Mouse (Mus musculus) limb, embryonic 10.5 days (tissue): ENCODE results near the gene Kalrn. TPM values are rescaled to one million over a fixed set of nuclear protein-coding genes. Genes with fewer than 3 reads are reported as not detected.

Experiments
- DNase-seq: peaks from one replicate; pipeline ENCODE4 v3.0.0-alpha.2; 2017; ENCODE audit warnings: low spot score
- H3K27ac ChIP-seq: fragments of 300-500 bp; sonication (generic); 2 replicates; pipeline ENCODE4 v1.5.1; 2016; ENCODE audit warnings: mild to moderate bottlenecking
- H3K27me3 ChIP-seq: fragments of 300-500 bp; sonication (generic); 2 replicates; pipeline ENCODE4 v1.6.1; 2016; ENCODE audit warnings: low read depth, mild to moderate bottlenecking; ENCODE audit not compliant: poor library complexity, severe bottlenecking
- H3K36me3 ChIP-seq: fragments of 300-500 bp; sonication (generic); 2 replicates; pipeline ENCODE4 v1.6.1; 2016; ENCODE audit warnings: mild to moderate bottlenecking, moderate library complexity
- H3K4me1 ChIP-seq: fragments of 300-500 bp; sonication (generic); 2 replicates; pipeline ENCODE4 v1.6.1; 2016
- H3K4me3 ChIP-seq: fragments of 300-500 bp; sonication (generic); 2 replicates; pipeline ENCODE4 v1.5.1; 2016; ENCODE audit warnings: mild to moderate bottlenecking, moderate library complexity
- H3K9me3 ChIP-seq: fragments of 300-500 bp; sonication (generic); replicated peaks from 2 replicates; pipeline ENCODE4 v1.6.1; 2016; ENCODE audit warnings: mild to moderate bottlenecking
- WGBS: fragments of 180-500 bp; shearing (Covaris S2); methylation state at CpG from one replicate; pipeline ENCODE4 v1.1.7; 2016; 5-methylcytosine and 5-hydroxymethylcytosine counted together
- polyA plus RNA-seq: library from polyadenylated mRNA; unstranded; fragments of >200 nt; fragmentation: Nextera tagmentation; extraction: Ambion mirVana; gene quantifications from 2 replicates; pipeline ENCODE4 v1.2.1, GENCODE M21; 2016

Kalrn gene
- polyA plus RNA-seq, 1 experiment from 2014 or later: 8.3 TPM

GRCm38 (mm10) chr16:34546805-34547509, 26.4 kb downstream of the Kalrn start:
- 64% methylated on average over 6 of the region's 6 CpGs for WGBS
- Histone ChIP-seq H3K27ac (no peak overlapping the region), H3K4me3 (no peak overlapping the region), H3K4me1 (peaks cover 13% of the 10 kb centered on the region), H3K27me3 (no peaks in the 10 kb centered on the region), H3K9me3 (no peaks in the 10 kb centered on the region), H3K36me3 (peaks cover 12% of the 10 kb centered on the region)
- no peak for DNase-seq

- DNase-seq: no peak
- H3K4me1 ChIP-seq: peaks cover 13% of the 10 kb centered on the region
- 88% methylated on average over 4 of the region's 4 CpGs for WGBS
- H3K9me3 ChIP-seq: no peaks in the 10 kb centered on the region
- no peak overlapping the region for H3K27ac ChIP-seq
- H3K36me3 ChIP-seq: peaks cover 12% of the 10 kb centered on the region
- H3K27me3 ChIP-seq: no peaks in the 10 kb centered on the region
- no peak overlapping the region for H3K4me3 ChIP-seq
These were observed 29.6 kb downstream of the Kalrn start for GRCm38 (mm10) chr16:34543754-34544153.

GRCm38 (mm10) chr16:34542341-34542740, 31.0 kb downstream of the Kalrn start:
- 94% methylated on average over 2 of the region's 2 CpGs for WGBS
- Histone ChIP-seq H3K4me1 (peaks cover 15% of the 10 kb centered on the region), H3K9me3 (no peaks in the 10 kb centered on the region), H3K27ac (no peak overlapping the region), H3K36me3 (peaks cover 12% of the 10 kb centered on the region), H3K27me3 (no peaks in the 10 kb centered on the region), H3K4me3 (no peak overlapping the region)
- DNase-seq: no peak

GRCm38 (mm10) chr16:34538679-34539185, 34.6 kb downstream of the Kalrn start:
- Histone ChIP-seq H3K4me1 (peaks cover 22% of the 10 kb centered on the region), H3K36me3 (peaks cover 12% of the 10 kb centered on the region), H3K27ac (no peak overlapping the region), H3K9me3 (no peaks in the 10 kb centered on the region), H3K4me3 (no peak overlapping the region), H3K27me3 (no peaks in the 10 kb centered on the region)
- 76% methylated on average over 5 of the region's 5 CpGs for WGBS
- DNase-seq: no peak

GRCm38 (mm10) chr16:34536300-34536699, 37.0 kb downstream of the Kalrn start:
- no peaks in the 10 kb centered on the region for H3K9me3 ChIP-seq
- no peaks in the 10 kb centered on the region for H3K27me3 ChIP-seq
- H3K36me3 ChIP-seq: no peaks in the 10 kb centered on the region
- no peak for DNase-seq
- H3K27ac ChIP-seq: no peak overlapping the region
- H3K4me1 ChIP-seq: peaks cover 22% of the 10 kb centered on the region
- no peak overlapping the region for H3K4me3 ChIP-seq
- WGBS: 87% methylated on average over 6 of the region's 6 CpGs

GRCm38 (mm10) chr16:34535135-34535534, 38.2 kb downstream of the Kalrn start:
- no peak for DNase-seq
- no peaks in the 10 kb centered on the region for H3K9me3 ChIP-seq
- WGBS: 34% methylated on average over 7 of the region's 7 CpGs

GRCm38 (mm10) chr16:34531506-34531905, 41.8 kb downstream of the Kalrn start:
- Histone ChIP-seq H3K36me3 (no peaks in the 10 kb centered on the region), H3K27me3 (no peaks in the 10 kb centered on the region), H3K4me3 (no peak overlapping the region), H3K27ac (no peak overlapping the region), H3K4me1 (peaks cover 15% of the 10 kb centered on the region), H3K9me3 (no peaks in the 10 kb centered on the region)
- DNase-seq: peak; percentile 47
- 6% methylated on average over 1 of the region's 1 CpGs for WGBS

More at GRCm38 (mm10) chr16:34535135-34535534, 38.2 kb downstream of the Kalrn start:
- Histone ChIP-seq H3K4me1 (peaks cover 22% of the 10 kb centered on the region), H3K27ac (no peak overlapping the region; the same call in 1 of the 2 replicates), H3K36me3 (no peaks in the 10 kb centered on the region), H3K27me3 (no peaks in the 10 kb centered on the region), H3K4me3 (no peak overlapping the region)

GRCm38 (mm10) chr16:34530029-34530428, 43.3 kb downstream of the Kalrn start:
- Histone ChIP-seq H3K9me3 (no peaks in the 10 kb centered on the region), H3K27me3 (no peaks in the 10 kb centered on the region), H3K36me3 (no peaks in the 10 kb centered on the region), H3K4me3 (no peak overlapping the region), H3K27ac (no peak overlapping the region), H3K4me1 (peaks cover 11% of the 10 kb centered on the region)
- 94% methylated on average over 5 of the region's 5 CpGs for WGBS
- DNase-seq: no peak

- Histone ChIP-seq H3K4me1 (0 out of 2 replicates have a peak, but pooled peaks cover 3% of the 10 kb centered on the region), H3K4me3 (no peak overlapping the region), H3K36me3 (no peaks in the 10 kb centered on the region), H3K27ac (no peak overlapping the region), H3K9me3 (no peaks in the 10 kb centered on the region), H3K27me3 (no peaks in the 10 kb centered on the region)
- WGBS: 68% methylated on average over 5 of the region's 5 CpGs
- DNase-seq: no peak
These were observed 44.9 kb downstream of the Kalrn start for GRCm38 (mm10) chr16:34528234-34528983.

- Histone ChIP-seq H3K27me3 (no peaks in the 10 kb centered on the region), H3K4me3 (no peak overlapping the region), H3K4me1 (0 out of 2 replicates have a peak, but pooled peaks cover 3% of the 10 kb centered on the region), H3K36me3 (no peaks in the 10 kb centered on the region), H3K9me3 (no peaks in the 10 kb centered on the region), H3K27ac (no peak overlapping the region)
- DNase-seq: no peak
- 80% methylated on average over 7 of the region's 7 CpGs for WGBS
These were observed 47.0 kb downstream of the Kalrn start for GRCm38 (mm10) chr16:34526378-34526777.

GRCm38 (mm10) chr16:34525866-34526265, 47.5 kb downstream of the Kalrn start:
- no peaks in the 10 kb centered on the region for H3K27me3 ChIP-seq
- WGBS: 74% methylated on average over 8 of the region's 8 CpGs
- H3K4me3 ChIP-seq: no peak overlapping the region
- DNase-seq: no peak
- H3K27ac ChIP-seq: no peak overlapping the region
- H3K9me3 ChIP-seq: no peaks in the 10 kb centered on the region
- no peaks in the 10 kb centered on the region for H3K36me3 ChIP-seq
- H3K4me1 ChIP-seq: 0 out of 2 replicates have a peak, but pooled peaks cover 3% of the 10 kb centered on the region

GRCm38 (mm10) chr16:34525205-34525604, 48.1 kb downstream of the Kalrn start:
- Histone ChIP-seq H3K27me3 (no peaks in the 10 kb centered on the region), H3K4me1 (0 out of 2 replicates have a peak, but pooled peaks cover 3% of the 10 kb centered on the region), H3K4me3 (no peak overlapping the region), H3K9me3 (no peaks in the 10 kb centered on the region), H3K36me3 (no peaks in the 10 kb centered on the region), H3K27ac (no peak overlapping the region)
- DNase-seq: no peak
- 70% methylated on average over 3 of the region's 3 CpGs for WGBS

GRCm38 (mm10) chr16:34521061-34521460, 52.3 kb downstream of the Kalrn start:
- no peak overlapping the region for H3K27ac ChIP-seq
- 78% methylated on average over 5 of the region's 5 CpGs for WGBS
- DNase-seq: no peak
- H3K27me3 ChIP-seq: no peaks in the 10 kb centered on the region
- no peak overlapping the region for H3K4me3 ChIP-seq
- H3K36me3 ChIP-seq: no peaks in the 10 kb centered on the region
- peaks cover 9% of the 10 kb centered on the region; the same call in 1 of the 2 replicates for H3K4me1 ChIP-seq
- no peaks in the 10 kb centered on the region for H3K9me3 ChIP-seq
